Mouse (Mus musculus): ENCODE measurements around the gene Pfkl.

- no peak for TF ChIP-seq CTCF (IDR thresholded peaks at IDR 0.05; ENCODE audit: insufficient read depth, low read depth, low read length)
- no peak for TF ChIP-seq POLR2A (IDR thresholded peaks at IDR 0.05; ENCODE audit: insufficient read depth, low read depth, low read length)
These were observed 34.2 kb downstream of the Pfkl start for GRCm38 (mm10) chr10:77975653-77976052.

Measured in olfactory bulb, adult 2 months (tissue).